Mouse (Mus musculus): ENCODE data around the gene Ttc28.

The Ttc28 gene

GRCm38 (mm10) chr5:111213935-111214450, 334.4 kb downstream of the Ttc28 start:
- WGBS, result 73% methylated on average over 8 of the region's 8 CpGs

GRCm38 (mm10) chr5:111214890-111215289, 335.3 kb downstream of the Ttc28 start:
- WGBS, result 40% methylated on average over 13 of the region's 13 CpGs

- WGBS, result 63% methylated on average over 11 of the region's 11 CpGs
Observed at GRCm38 (mm10) chr5:111215722-111216121, 336.1 kb downstream of the Ttc28 start.

GRCm38 (mm10) chr5:111216166-111216565, 336.6 kb downstream of the Ttc28 start:
- 49% methylated on average over 9 of the region's 9 CpGs for WGBS

- 68% methylated on average over 18 of the region's 18 CpGs for WGBS
Observed at GRCm38 (mm10) chr5:111217447-111218110, 338.0 kb downstream of the Ttc28 start.

- 57% methylated on average over 6 of the region's 6 CpGs for WGBS
Observed at GRCm38 (mm10) chr5:111218111-111218891, 338.7 kb downstream of the Ttc28 start.

- WGBS, result 92% methylated on average over 5 of the region's 5 CpGs
Observed at GRCm38 (mm10) chr5:111218998-111219397, 339.4 kb downstream of the Ttc28 start.

- WGBS, result 66% methylated on average over 16 of the region's 16 CpGs
Observed at GRCm38 (mm10) chr5:111220679-111221380, 341.2 kb downstream of the Ttc28 start.

- 53% methylated on average over 11 of the region's 11 CpGs for WGBS
Observed at GRCm38 (mm10) chr5:111222820-111223219, 343.2 kb downstream of the Ttc28 start.

GRCm38 (mm10) chr5:111225306-111225705, 345.7 kb downstream of the Ttc28 start:
- WGBS, result 94% methylated on average over 11 of the region's 11 CpGs

GRCm38 (mm10) chr5:111226486-111226885, 346.9 kb downstream of the Ttc28 start:
- 96% methylated on average over 10 of the region's 10 CpGs for WGBS

- WGBS, result 64% methylated on average over 5 of the region's 5 CpGs
Observed at GRCm38 (mm10) chr5:111227850-111228249, 348.2 kb downstream of the Ttc28 start.

- WGBS, result 48% methylated on average over 14 of the region's 14 CpGs
Observed at GRCm38 (mm10) chr5:111228302-111229040, 348.9 kb downstream of the Ttc28 start.

- 72% methylated on average over 12 of the region's 12 CpGs for WGBS
Observed at GRCm38 (mm10) chr5:111229041-111229394, 349.4 kb downstream of the Ttc28 start.

GRCm38 (mm10) chr5:111229671-111230070, 350.1 kb downstream of the Ttc28 start:
- 51% methylated on average over 3 of the region's 3 CpGs for WGBS

GRCm38 (mm10) chr5:111231044-111231443, 351.4 kb downstream of the Ttc28 start:
- WGBS, result 84% methylated on average over 13 of the region's 13 CpGs

- 80% methylated on average over 1 of the region's 1 CpGs for WGBS
Observed at GRCm38 (mm10) chr5:111231769-111232168, 352.2 kb downstream of the Ttc28 start.

GRCm38 (mm10) chr5:111233022-111233709, 353.6 kb downstream of the Ttc28 start:
- WGBS, result 90% methylated on average over 24 of the region's 24 CpGs

GRCm38 (mm10) chr5:111235131-111235530, 355.5 kb downstream of the Ttc28 start:
- WGBS, result 67% methylated on average over 12 of the region's 12 CpGs

GRCm38 (mm10) chr5:111237176-111237636, 357.6 kb downstream of the Ttc28 start:
- 64% methylated on average over 9 of the region's 9 CpGs for WGBS

- 61% methylated on average over 7 of the region's 7 CpGs for WGBS
Observed at GRCm38 (mm10) chr5:111239223-111239622, 359.6 kb downstream of the Ttc28 start.
